Mouse (Mus musculus): ENCODE measurements around the gene Slc23a3.

Slc23a3 gene

DNA sequence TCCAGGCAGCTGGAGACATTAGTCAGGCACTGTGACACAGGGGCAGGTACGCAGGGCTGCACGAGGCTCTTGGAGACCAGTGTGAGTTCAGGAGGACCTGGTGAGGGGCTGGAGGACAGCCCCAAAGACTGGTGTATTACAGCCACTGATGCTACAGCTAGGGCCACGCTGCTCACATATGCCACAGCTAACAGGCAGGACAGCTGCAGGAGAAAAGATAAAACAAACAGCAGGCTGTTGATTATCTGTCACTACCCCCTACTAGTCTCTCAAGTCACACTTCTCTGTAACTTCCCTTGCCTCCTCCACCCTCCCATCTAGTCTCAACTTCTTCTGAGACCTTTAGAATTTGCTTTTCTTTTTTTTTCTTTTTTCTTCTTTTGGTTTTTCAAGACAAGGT, 3.0 kb upstream of the Slc23a3 start:
- no peak for DNase-seq

DNA sequence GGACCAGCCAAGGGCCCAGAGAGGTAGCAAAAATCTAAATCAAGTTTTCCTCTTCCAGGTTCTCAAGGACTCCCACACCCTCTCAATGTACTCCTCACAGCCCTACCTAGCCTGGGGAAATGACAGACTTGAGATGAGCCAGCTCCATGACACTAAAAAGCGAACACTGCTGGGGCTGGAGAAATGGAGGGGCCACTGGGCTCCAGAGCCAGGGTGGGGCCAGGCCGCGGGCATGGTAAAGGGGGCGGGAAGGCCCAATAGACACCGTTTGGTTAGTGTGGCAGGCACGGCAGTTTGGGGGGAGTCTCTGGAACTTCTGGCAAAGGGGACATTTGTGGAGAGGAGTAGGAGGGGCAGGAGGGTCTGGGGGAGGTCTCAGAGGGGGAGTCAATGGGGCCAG, 2.6 kb upstream of the Slc23a3 start:
- DNase-seq: no peak

DNA sequence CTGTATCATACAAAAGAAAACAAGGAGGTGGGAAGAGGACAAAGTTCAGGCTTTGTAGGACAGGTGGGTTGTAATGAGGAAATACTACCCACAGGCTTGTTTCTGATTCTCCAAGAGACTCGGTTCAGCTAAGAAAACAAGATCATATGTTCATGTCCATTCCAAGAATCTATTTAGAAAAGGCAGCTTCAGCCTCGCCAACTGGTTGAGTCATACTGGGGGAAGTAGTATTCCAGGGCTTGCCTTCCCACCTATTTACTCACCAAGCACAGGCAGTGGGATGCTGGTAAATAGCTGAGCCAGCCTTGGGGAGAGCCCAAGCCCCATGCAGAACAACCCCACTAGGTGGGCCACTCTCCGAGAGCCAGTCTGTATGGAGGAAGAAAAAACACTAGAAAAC, 5.0 kb downstream of the Slc23a3 start:
- DNase-seq: no peak

DNA sequence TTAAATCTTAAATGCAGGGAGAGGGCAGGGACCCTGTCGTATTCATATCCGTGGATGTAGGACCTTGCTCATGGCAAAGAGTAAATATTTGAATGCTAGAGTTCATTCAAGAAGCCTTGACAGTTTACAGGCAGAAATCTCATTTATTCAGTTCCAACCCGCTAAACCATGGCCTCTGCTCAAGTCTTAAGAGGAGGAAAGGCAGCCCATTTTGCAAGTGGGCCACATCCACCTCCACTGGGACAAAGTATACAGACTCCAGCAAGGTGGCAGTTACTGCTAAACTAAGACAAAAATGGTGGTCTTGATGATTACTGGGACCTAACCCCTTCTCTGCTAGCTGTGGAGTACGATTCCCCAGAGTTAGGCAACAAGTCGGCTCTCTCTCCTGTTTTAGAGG, 8.3 kb downstream of the Slc23a3 start:
- DNase-seq: no peak

DNA sequence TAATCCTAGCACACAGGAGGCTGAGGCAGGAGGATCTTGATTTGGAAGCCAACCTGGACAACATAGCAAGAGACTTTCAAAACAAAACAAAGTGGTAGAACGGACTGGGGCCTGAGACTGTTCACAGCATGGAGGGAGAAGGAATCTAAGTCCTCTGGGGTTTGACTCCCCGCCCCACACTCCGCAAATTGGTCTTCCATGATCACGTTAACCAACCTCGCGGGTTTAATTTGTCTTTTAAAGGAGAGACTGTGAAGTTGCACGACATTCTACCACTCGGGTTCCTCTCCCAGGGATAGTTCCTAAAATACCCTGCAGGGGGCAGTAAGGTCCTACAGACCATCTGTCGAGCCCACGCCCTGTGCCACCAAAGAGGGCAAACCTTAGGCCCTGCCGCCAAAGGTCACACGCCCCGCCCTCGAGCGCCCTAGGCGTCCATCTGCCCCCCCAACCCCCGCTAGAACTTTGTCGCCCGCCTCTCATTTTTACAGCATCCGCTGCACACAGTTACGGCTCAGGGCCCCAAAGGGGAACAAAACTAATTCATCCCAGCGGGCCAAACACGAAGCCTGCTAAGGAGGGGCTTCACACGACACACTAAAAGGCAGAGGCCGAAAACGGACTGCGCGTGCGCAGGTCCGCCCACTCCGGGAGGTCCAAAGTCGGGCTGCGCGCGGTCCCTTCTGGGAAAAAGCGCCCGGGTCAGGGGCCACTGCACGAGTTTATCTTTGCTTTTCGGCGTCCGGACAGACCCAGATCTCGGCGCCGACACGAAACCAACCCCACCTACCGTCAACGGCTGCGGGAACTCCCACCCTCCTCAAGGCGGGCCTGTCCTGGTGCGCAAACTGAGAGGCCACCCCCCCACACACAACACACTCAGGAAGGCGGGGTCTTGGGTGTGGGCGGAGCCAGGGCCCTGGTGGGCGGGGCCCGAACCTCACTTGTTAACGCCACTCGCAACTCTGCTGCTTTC, 9.1 kb downstream of the Slc23a3 start, which contains the start of gene Nhej1:
TSS of gene Nhej1 (minus strand) at position 855 of the 976 bp plus-strand sequence.
- DNase-seq: peak; percentile 91 to 93

DNA sequence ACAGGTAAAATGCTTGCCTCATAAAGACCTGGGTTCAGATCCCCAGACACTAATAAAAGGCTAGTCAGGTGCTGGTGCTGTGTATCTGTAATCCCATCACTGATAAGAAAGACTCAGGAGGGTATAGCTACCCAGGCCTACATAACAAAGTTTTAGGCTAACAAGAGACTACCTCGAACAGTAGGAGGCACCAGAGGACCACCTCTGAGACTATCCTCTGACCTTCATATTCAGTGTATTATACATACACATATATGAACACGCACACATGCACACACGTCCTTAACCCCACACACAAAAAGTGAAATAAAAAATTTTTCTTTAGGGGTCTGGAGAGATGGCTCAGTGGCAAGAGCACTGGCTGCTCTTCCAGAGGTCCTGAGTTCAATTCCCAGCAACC, 11.5 kb downstream of the Slc23a3 start:
- DNase-seq: no peak
